Mouse (Mus musculus) forebrain, postnatal 0 days (tissue): Measurements from ENCODE around the gene Myoz2. TPM values are rescaled to one million over a fixed set of nuclear protein-coding genes. Genes with fewer than 3 reads are reported as not detected.

Source experiments
- ATAC-seq: fragments of 200-750 bp; cut with Nextera tagmentation; 2 replicates; pipeline ENCODE4 v1.8.0; 2017; ENCODE audit warnings: mild to moderate bottlenecking, moderate library complexity
- DNase-seq: peaks from one replicate; pipeline ENCODE4 v3.0.0-alpha.2; 2015
- H3K27ac ChIP-seq: fragments of 300-500 bp; sonication (generic); 2 replicates; pipeline ENCODE4 v1.5.1; 2014; ENCODE audit warnings: low read depth, mild to moderate bottlenecking, antibody characterized with exemption, low read length, moderate library complexity, mixed read lengths
- H3K27me3 ChIP-seq: fragments of 300-500 bp; sonication (generic); 2 replicates; pipeline ENCODE4 v1.6.1; 2014; ENCODE audit warnings: mild to moderate bottlenecking, low read length, mixed read lengths; ENCODE audit not compliant: insufficient read depth
- H3K36me3 ChIP-seq: fragments of 300-500 bp; sonication (generic); 2 replicates; pipeline ENCODE4 v1.6.1; 2014; ENCODE audit warnings: mild to moderate bottlenecking, moderate library complexity; ENCODE audit not compliant: insufficient read depth
- H3K4me1 ChIP-seq: fragments of 300-500 bp; sonication (generic); 2 replicates; pipeline ENCODE4 v1.6.1; 2014; ENCODE audit warnings: antibody characterized with exemption; ENCODE audit not compliant: insufficient read depth
- H3K4me2 ChIP-seq: fragments of 300-500 bp; sonication (generic); 2 replicates; pipeline ENCODE4 v1.6.1; 2014; ENCODE audit warnings: low read depth, mild to moderate bottlenecking, moderate library complexity
- H3K4me3 ChIP-seq: fragments of 300-500 bp; sonication (generic); 2 replicates; pipeline ENCODE4 v1.5.1; 2014; ENCODE audit warnings: low read depth, low read length, mixed read lengths
- H3K9ac ChIP-seq: fragments of 300-500 bp; sonication (generic); 2 replicates; pipeline ENCODE4 v1.6.1; 2014; ENCODE audit warnings: mild to moderate bottlenecking
- H3K9me3 ChIP-seq: fragments of 300-500 bp; sonication (generic); 2 replicates; pipeline ENCODE4 v1.6.1; 2016; ENCODE audit warnings: low read length
- CTCF ChIP-seq: sonication (generic); IDR thresholded peaks from 2 replicates; pipeline ENCODE4 v1.5.1; 2016; ENCODE audit warnings: antibody characterized with exemption, control low read depth, low read depth
- WGBS: fragments of 180-500 bp; shearing (Covaris S2); extraction: QIAGEN DNeasy Blood & Tissue Kit; methylation state at CpG from one replicate; pipeline ENCODE4 v1.1.7; 2014; 5-methylcytosine and 5-hydroxymethylcytosine counted together
- polyA plus RNA-seq: library from polyadenylated mRNA; unstranded; fragments of >200 nt; fragmentation: Nextera tagmentation; extraction: Ambion mirVana; gene quantifications from 2 replicates; pipeline ENCODE4 v1.2.1, GENCODE M21; 2015
- total RNA-seq: library from RNA; depleted of rRNA; stranded (reverse); fragments of >200 nt; gene quantifications from 2 replicates; pipeline ENCODE4 v1.2.3, GENCODE M21; 2014

The Myoz2 gene
- total and polyA plus RNA-seq, 2 experiments from 2014 or later, result 0.14 TPM; not detected in 1

GRCm38 (mm10) chr3:123009417-123009816 lies 25.4 kb downstream of the Myoz2 start:
- Histone ChIP-seq H3K4me2 (no peak overlapping the region), H3K9me3 (no peaks in the 10 kb centered on the region), H3K9ac (no peak overlapping the region), H3K4me1 (no peaks in the 10 kb centered on the region), H3K4me3 (no peak overlapping the region), H3K27me3 (no peaks in the 10 kb centered on the region), H3K27ac (no peak overlapping the region), H3K36me3 (no peaks in the 10 kb centered on the region)
- ATAC-seq (no peak), DNase-seq (no peak)
- TF ChIP-seq CTCF, result no peak
- 46% methylated on average over 6 of the region's 6 CpGs for WGBS

GRCm38 (mm10) chr3:123007386-123007785 lies 27.4 kb downstream of the Myoz2 start:
- ATAC-seq, result no peak

GRCm38 (mm10) chr3:123001053-123001452 lies 33.8 kb downstream of the Myoz2 start:
- Histone ChIP-seq H3K4me2 (no peak overlapping the region), H3K27me3 (no peaks in the 10 kb centered on the region), H3K4me1 (no peaks in the 10 kb centered on the region), H3K27ac (no peak overlapping the region), H3K4me3 (no peak overlapping the region), H3K9ac (no peak overlapping the region), H3K9me3 (no peaks in the 10 kb centered on the region), H3K36me3 (no peaks in the 10 kb centered on the region)
- no peak for DNase-seq
- 50% methylated on average over 3 of the region's 3 CpGs for WGBS
- ATAC-seq, result no peak
- TF ChIP-seq CTCF, result no peak

More at GRCm38 (mm10) chr3:123007386-123007785, 27.4 kb downstream of the Myoz2 start:
- no peaks in the 10 kb centered on the region for H3K27me3 ChIP-seq
- H3K27ac ChIP-seq, result no peak overlapping the region
- no peak overlapping the region for H3K4me3 ChIP-seq
- no peak for DNase-seq
- whole genome bisulfite sequencing, result 91% methylated on average over 10 of the region's 10 CpGs
- no peak overlapping the region for H3K9ac ChIP-seq
- H3K4me1 ChIP-seq, result no peaks in the 10 kb centered on the region
- TF ChIP-seq CTCF, result no peak
- H3K36me3 ChIP-seq, result no peaks in the 10 kb centered on the region
- H3K4me2 ChIP-seq, result no peak overlapping the region
- no peaks in the 10 kb centered on the region for H3K9me3 ChIP-seq

GRCm38 (mm10) chr3:122998511-122998910 lies 36.3 kb downstream of the Myoz2 start:
- H3K4me3 ChIP-seq, result no peak overlapping the region
- no peak overlapping the region for H3K9ac ChIP-seq
- H3K9me3 ChIP-seq, result no peaks in the 10 kb centered on the region
- no peak overlapping the region for H3K4me2 ChIP-seq
- no peaks in the 10 kb centered on the region for H3K36me3 ChIP-seq
- no peaks in the 10 kb centered on the region for H3K27me3 ChIP-seq
- no peak overlapping the region for H3K27ac ChIP-seq
- ATAC-seq, result no peak
- no peak for TF ChIP-seq CTCF
- DNase-seq, result no peak
- H3K4me1 ChIP-seq, result no peaks in the 10 kb centered on the region
- WGBS, result 73% methylated on average over 8 of the region's 8 CpGs

- no peak for DNase-seq
- Histone ChIP-seq H3K4me1 (no peaks in the 10 kb centered on the region), H3K4me3 (no peak overlapping the region), H3K27me3 (no peaks in the 10 kb centered on the region), H3K9ac (no peak overlapping the region), H3K4me2 (no peak overlapping the region), H3K36me3 (no peaks in the 10 kb centered on the region), H3K9me3 (no peaks in the 10 kb centered on the region), H3K27ac (no peak overlapping the region)
- TF ChIP-seq CTCF, result no peak
- 76% methylated on average over 1 of the region's 1 CpGs for WGBS
- no peak for ATAC-seq
Observed at GRCm38 (mm10) chr3:122996968-122997367, 37.8 kb downstream of the Myoz2 start.

GRCm38 (mm10) chr3:122986906-122987305 lies 47.9 kb downstream of the Myoz2 start:
- no peak overlapping the region for H3K9ac ChIP-seq
- no peak for DNase-seq

GRCm38 (mm10) chr3:122986386-122986785 lies 48.4 kb downstream of the Myoz2 start:
- H3K4me2 ChIP-seq, result no peak overlapping the region
- H3K27me3 ChIP-seq, result no peaks in the 10 kb centered on the region
- no peak overlapping the region for H3K9ac ChIP-seq
- no peaks in the 10 kb centered on the region for H3K4me1 ChIP-seq
- no peaks in the 10 kb centered on the region for H3K36me3 ChIP-seq
- DNase-seq (no peak), ATAC-seq (no peak)
- no peak for TF ChIP-seq CTCF
- H3K4me3 ChIP-seq, result no peak overlapping the region
- 78% methylated on average over 1 of the region's 1 CpGs for WGBS
- no peaks in the 10 kb centered on the region for H3K9me3 ChIP-seq
- H3K27ac ChIP-seq, result no peak overlapping the region

More at GRCm38 (mm10) chr3:122986906-122987305, 47.9 kb downstream of the Myoz2 start:
- H3K27me3 ChIP-seq, result no peaks in the 10 kb centered on the region
- no peaks in the 10 kb centered on the region for H3K4me1 ChIP-seq
- H3K27ac ChIP-seq, result no peak overlapping the region
- H3K9me3 ChIP-seq, result no peaks in the 10 kb centered on the region
- TF ChIP-seq CTCF, result no peak
- WGBS, result 91% methylated on average over 11 of the region's 11 CpGs
- H3K4me3 ChIP-seq, result no peak overlapping the region
- no peak overlapping the region for H3K4me2 ChIP-seq
- no peaks in the 10 kb centered on the region for H3K36me3 ChIP-seq
- ATAC-seq, result no peak
